Mouse (Mus musculus) 416B (cell line): Measurements from ENCODE around the gene Hsp90ab1.
A peak's percentile ranks its signal among the peaks of the same experiment; 100 is the strongest.

ENCODE experiments used
- DNase-seq: peaks from one replicate; pipeline ENCODE4 v3.0.0; 2011; ENCODE audit warnings: low read depth

The Hsp90ab1 gene

DNA sequence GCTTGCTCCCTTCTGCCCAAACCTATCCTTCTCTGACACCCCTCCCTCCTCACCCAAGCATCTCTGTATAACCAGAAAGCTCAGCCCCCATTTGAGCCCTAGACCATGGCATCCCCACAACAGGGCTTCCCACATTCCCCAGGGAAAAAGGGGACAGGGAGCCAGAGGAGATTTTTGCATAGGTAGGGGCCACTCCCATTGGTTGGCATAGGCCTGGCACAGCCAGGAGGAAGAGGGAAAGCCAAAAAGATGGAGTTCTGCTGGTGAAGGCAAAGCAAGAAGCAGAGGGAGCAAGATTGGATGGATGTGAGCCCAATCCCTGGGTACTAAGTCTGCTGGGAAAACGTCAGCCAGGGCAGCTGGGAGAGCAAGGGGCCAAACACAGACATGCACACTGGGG lies 30.0 kb downstream of the Hsp90ab1 start:
- no peak for DNase-seq

DNA sequence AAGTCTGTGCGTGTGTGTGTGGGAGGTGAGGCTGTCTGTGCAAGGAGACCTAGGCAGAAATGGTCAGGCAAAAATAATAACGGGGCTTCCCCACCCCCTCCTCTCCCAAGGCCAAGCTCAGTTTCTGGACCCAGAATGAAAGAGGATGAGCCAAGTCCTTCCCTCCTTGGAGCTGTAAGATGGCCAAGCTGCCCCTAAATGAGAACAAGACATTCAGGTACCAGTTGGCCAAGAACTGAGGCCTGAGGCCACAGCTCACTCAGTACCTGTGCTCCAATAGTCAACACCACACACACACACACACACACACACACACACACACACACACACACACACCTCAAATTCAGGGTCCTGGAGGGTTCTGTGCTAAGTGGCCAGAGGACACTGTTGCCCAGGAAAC lies 30.4 kb downstream of the Hsp90ab1 start:
- no peak for DNase-seq

DNA sequence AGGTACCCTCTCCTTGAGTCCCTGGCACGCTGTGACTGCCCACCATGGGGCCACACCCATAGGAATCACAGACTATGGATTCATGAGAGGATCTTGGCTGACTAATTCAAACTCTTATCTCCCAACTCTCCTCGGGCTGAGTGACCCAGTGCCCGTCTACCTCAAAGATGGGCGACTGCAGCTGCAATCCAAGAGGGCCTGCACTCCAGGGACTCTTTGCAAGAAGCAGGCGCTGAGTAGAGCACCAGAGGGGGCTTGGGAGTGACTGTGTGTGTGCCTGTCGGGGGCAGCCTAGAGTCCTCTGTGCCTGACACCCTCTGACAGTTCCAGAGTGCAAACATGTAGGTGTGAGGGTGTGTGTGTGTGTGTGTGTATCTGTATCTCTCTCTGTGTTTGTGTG lies 30.9 kb downstream of the Hsp90ab1 start:
- no peak for DNase-seq

DNA sequence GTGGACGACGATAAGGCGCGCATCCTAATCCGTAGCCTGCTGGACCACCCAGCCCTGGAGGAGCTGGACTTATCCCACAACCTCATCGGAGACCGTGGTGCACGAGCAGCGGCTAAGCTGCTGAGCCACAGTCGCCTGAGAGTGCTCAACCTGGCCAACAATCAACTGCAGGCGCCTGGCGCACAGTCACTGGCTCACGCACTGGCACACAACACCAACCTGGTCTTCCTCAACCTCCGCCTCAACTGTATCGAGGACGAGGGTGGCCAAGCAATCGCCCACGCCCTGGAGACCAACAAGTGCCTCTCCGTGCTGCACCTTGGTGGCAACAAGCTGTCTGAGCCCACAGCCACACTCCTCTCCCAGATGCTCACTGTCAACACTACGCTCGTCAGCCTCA lies 33.4 kb downstream of the Hsp90ab1 start:
- no peak for DNase-seq

DNA sequence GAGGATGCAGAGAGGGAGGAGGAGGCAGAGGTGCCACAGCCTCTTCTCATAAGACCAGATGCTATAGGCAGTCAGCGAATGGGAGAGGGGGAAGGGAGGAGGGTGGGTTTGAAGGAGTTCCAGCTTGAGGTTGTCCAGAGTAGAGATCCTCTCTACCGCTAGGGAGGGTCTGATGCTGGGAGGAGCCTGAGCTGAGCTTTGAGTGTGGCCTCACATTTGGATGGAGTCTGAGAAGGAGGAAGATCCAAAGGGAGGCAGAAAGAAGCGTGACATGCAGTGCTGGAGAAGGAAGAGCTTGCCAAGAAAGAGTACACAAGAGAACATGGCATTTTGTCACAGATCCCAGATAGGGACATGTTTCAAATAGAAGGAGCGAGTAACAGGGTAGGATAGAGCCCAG lies 34.7 kb downstream of the Hsp90ab1 start:
- DNase-seq: no peak

DNA sequence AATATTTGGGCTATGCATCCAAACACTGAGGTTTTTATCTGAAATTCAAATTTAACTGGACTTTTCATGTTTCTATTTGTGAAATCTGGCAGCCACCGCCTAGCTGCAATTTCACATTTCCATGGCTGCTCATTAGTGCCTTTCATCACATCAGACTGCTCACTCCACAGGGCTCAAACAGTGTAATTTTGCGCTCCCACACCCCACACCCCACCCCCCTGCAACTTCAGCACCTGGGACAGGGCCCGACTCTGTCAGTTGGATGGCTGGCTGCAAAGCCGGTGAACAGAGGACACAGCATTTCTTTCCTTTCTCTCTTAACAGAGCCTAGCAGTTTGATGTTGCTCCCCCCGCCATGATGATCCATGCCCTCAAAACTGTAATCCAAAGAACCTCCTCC lies 36.8 kb downstream of the Hsp90ab1 start:
- DNase-seq: peak; percentile 17

DNA sequence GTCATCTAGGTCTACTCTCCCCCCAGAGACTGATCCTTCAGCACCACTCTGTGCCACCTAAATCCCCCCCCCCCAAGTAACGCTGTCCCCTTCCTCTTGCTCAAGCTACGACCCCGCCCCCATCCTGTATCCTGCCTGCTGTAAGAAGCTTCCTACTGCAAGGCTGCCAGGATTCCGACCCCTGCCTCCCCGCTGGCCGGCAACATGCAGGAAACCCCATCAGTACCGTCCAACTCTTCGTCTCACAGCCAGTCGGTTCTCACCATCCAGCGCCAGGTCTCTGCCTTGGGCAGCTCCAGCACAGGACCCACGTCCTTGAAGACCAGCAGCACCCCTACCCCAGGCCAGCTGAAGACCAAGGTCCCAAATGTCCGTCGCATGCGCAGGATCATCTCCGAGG lies 40.2 kb downstream of the Hsp90ab1 start:
- DNase-seq: no peak

DNA sequence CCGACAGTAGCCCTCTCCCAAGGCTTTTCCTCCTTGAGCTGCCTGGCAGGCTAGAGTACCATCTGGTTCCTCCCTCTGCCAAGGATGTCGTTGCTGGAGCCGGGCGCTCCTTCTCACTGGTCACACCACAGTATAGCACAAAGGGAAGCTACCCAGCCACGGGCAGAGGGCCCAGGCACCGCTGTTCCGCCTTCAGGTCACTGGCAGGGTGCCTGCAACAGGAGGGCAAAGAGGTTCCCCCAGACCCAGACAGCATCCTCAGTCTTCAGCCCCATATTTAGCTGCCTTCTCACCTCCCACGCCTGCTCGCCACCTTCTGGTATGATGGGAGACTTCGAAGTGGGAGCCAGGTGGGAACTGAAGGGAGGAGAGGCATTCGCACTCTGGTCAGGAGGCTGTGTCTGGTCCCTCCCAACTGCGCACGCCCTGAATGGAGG lies 42.7 kb downstream of the Hsp90ab1 start:
- no peak for DNase-seq

DNA sequence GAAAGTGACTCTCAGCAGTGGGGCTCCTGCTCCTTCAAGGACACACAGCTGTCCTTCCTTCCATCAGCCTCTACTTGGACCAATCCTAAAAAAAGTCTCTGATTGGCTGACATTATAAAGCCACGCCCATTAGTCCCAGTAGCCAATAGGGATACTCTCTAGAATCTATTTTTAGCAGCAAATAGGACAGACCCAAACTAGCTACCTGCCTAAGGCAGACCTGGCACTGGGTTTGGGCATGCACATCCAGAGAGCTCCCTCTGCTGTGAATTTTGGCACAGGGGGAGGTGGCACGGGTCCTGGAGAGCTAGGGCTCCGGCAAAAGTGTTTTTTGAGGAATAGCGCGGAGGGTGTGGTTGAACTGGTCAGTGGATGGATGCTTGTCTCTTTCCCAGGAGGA lies 46.5 kb downstream of the Hsp90ab1 start:
- DNase-seq: no peak

DNA sequence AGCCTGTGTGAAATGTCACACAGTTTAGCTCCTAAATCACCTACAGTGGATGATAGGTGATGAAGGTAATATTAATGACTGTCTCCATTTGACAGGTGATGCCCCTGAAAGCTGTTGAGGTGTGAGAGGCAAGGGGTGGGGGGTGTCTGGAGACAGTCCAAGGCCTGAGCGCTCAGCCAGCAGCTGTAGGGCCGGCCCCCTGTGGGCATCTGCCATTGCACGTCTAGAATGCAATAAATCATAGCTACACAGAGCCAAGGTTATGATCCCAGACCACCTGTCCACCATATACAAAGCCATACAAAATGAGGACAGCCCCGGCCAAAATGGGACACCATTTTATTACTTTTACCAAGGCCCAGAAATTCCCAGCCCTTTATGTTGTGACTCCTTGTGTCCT lies 48.1 kb downstream of the Hsp90ab1 start:
- no peak for DNase-seq

DNA sequence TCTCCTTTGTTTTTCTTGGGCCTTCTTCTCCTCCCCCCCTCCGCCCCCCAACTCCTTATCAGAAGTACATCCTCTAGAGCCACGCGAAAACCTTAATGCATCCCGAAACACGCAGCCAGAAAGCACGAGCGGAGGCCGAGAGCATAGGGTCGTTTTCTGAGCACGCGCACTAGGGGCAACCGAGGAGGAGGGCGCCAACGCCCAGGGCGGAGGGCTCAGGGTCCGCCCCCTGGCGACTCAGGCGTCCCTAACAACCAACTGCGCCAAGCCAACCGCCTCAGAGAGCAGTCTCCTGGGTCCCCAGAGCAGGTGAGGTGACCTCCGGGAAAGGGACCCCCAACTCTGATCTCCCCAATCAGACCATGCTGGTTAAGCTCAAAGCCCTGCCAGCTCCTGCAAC lies 49.8 kb downstream of the Hsp90ab1 start, which contains the start of gene Tcte1:
Gene Tcte1, plus strand, starts transcription at position 172 of the 400 bp plus-strand sequence.
- no peak for DNase-seq

DNA sequence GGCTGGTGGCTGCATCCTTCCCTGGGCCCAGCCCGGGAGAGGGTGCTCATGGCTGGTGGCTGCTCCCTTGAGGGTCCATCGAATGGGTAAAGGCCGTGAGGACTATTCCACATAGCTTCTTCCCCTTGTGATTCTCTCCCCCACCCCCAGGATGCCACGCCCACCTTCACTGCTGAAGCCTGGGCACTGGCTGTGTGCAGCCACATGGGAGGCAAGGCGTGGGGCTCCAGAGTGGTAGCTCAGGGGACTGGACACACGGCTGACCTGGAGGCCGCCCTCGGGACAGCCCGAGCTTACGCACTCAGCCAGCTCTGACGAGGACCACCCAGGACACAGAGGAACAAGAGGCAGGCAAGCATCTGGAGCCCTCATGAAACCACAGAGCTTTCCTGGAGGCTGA lies 52.9 kb downstream of the Hsp90ab1 start:
- no peak for DNase-seq

DNA sequence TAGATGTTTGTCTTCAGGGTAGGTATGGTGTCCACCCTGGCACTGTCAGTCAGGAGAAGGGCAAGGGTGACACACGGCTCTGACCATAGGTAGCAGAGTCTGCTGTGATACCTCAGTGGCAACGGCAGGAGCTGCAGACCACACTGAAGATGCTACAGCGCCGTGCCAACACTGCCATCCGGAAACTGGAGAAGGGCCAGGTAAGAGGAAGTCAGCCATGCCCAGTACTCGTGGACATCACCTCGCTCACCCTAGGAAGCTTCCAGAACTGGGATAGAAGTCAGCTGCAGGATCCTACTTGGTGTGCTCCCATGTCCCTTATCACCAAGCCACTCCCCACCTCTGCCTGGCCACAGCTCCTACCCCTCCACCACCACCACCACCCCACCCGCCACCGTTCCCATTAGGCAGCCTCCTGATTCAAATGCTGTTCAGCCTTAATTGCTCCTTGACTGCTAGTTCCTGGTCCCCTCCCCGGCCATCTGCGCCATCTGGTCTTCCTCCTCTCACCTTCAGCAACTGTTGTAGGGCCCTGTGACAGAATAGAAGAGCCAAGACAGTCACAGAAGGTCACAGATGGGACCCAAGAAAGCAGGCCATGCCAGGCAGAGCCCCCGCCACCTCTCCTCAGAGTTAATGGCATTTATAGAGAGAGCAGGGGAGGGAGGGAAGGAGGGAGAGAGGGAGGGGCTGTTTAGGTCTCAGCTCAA lies 54.1 kb downstream of the Hsp90ab1 start:
- DNase-seq: no peak
